Mouse (Mus musculus) myocyte (in vitro differentiated cells): Measurements from ENCODE around the gene Hnrnpf. TPM values are rescaled to one million over a fixed set of nuclear protein-coding genes. Genes with fewer than 3 reads are reported as not detected.

Source experiments
- H3K27me3 ChIP-seq: one replicate; pipeline ENCODE4 v1.6.1; 2011; ENCODE audit not compliant: control insufficient read depth, insufficient read depth, insufficient read length
- H3K36me3 ChIP-seq: one replicate; pipeline ENCODE4 v1.6.1; 2011; ENCODE audit not compliant: control insufficient read depth, insufficient read depth
- H3K4me2 ChIP-seq: one replicate; pipeline ENCODE4 v1.6.1; 2011; ENCODE audit warnings: low read depth, control low read depth
- H3K4me3 ChIP-seq: one replicate; pipeline ENCODE4 v1.5.1; 2011; ENCODE audit warnings: mild to moderate bottlenecking, control low read depth, moderate library complexity
- H3K79me2 ChIP-seq: one replicate; pipeline ENCODE4 v1.6.1; 2011; ENCODE audit not compliant: control insufficient read depth, insufficient read depth
- H3ac ChIP-seq: one replicate; pipeline ENCODE4 v1.6.1; 2011; ENCODE audit not compliant: control insufficient read depth, insufficient read length
- CEBPB ChIP-seq: IDR thresholded peaks from 2 replicates; pipeline ENCODE4 v1.6.1; 2011; ENCODE audit warnings: mild to moderate bottlenecking, moderate library complexity; ENCODE audit not compliant: poor library complexity, insufficient read depth, severe bottlenecking
- E2F4 ChIP-seq: IDR thresholded peaks from one replicate; pipeline ENCODE4 v1.6.1; 2011; ENCODE audit warnings: mild to moderate bottlenecking, control low read depth, moderate library complexity; ENCODE audit not compliant: insufficient read depth
- MAX ChIP-seq: IDR thresholded peaks from one replicate; pipeline ENCODE4 v1.6.1; 2011; ENCODE audit warnings: low read depth, mild to moderate bottlenecking, control low read depth
- MYOD1 ChIP-seq, 3 experiments: IDR thresholded peaks; one replicate each; pipeline ENCODE4 v1.6.1; 2011; ENCODE audit warnings: control low read depth in 2 of 3, low read depth in 2 of 3, mild to moderate bottlenecking in 2 of 3, moderate library complexity in 1 of 3; ENCODE audit not compliant: insufficient read length in 2 of 3, control insufficient read depth in 1 of 3
- MYOG ChIP-seq, 3 experiments: IDR thresholded peaks; one replicate each; pipeline ENCODE4 v1.6.1; 2011; ENCODE audit warnings: control low read depth in 2 of 3, low read depth in 2 of 3, mild to moderate bottlenecking in 2 of 3; ENCODE audit not compliant: insufficient read length in 2 of 3, control insufficient read depth in 1 of 3, insufficient read depth in 1 of 3
- POLR2A ChIP-seq: IDR thresholded peaks from one replicate; pipeline ENCODE4 v1.6.1; 2011; ENCODE audit warnings: low read depth, mild to moderate bottlenecking, control low read depth, moderate library complexity; ENCODE audit not compliant: insufficient read length
- POLR2AphosphoS2 ChIP-seq: IDR thresholded peaks from one replicate; pipeline ENCODE4 v1.6.1; 2011; ENCODE audit warnings: low read depth, control low read depth; ENCODE audit not compliant: insufficient read length
- REST ChIP-seq: IDR thresholded peaks from one replicate; pipeline ENCODE4 v1.6.1; 2011; ENCODE audit warnings: mild to moderate bottlenecking, control low read depth, moderate library complexity; ENCODE audit not compliant: insufficient read depth, insufficient read length
- SRF ChIP-seq: IDR thresholded peaks from one replicate; pipeline ENCODE4 v1.6.1; 2011; ENCODE audit warnings: low read depth; ENCODE audit not compliant: control insufficient read depth, insufficient read length
- TCF12 ChIP-seq: IDR thresholded peaks from one replicate; pipeline ENCODE4 v1.6.1; 2011; ENCODE audit warnings: mild to moderate bottlenecking, control low read depth; ENCODE audit not compliant: poor library complexity, insufficient read depth, severe bottlenecking
- TCF3 ChIP-seq: IDR thresholded peaks from one replicate; pipeline ENCODE4 v1.6.1; 2011; ENCODE audit warnings: low read depth, control low read depth; ENCODE audit not compliant: insufficient read length
- USF1 ChIP-seq: IDR thresholded peaks from one replicate; pipeline ENCODE4 v1.6.1; 2011; ENCODE audit warnings: low read depth, mild to moderate bottlenecking, control low read depth, moderate library complexity
- polyA plus RNA-seq: library from polyadenylated mRNA; unstranded; fragments of >200 nt; fragmentation: generic; extraction: Trizol; gene quantifications from one replicate; pipeline ENCODE4 v1.2.1, GENCODE M21; 2012; ENCODE audit warnings: missing spikeins

The Hnrnpf gene
- polyA plus RNA-seq, 1 experiment: 186 TPM

- Histone ChIP-seq H3ac (no peak overlapping the region), H3K4me2 (peak overlapping the region; percentile 91), H3K27me3 (no peaks in the 10 kb centered on the region), H3K36me3 (peaks cover 25% of the 10 kb centered on the region), H3K79me2 (peaks cover 100% of the 10 kb centered on the region), H3K4me3 (peak overlapping the region; percentile 74)
- TF ChIP-seq MAX: no peak
- no peak for TF ChIP-seq USF1
- no peak for TF ChIP-seq POLR2AphosphoS2
- TF ChIP-seq SRF: no peak
- TF ChIP-seq REST: no peak
- TF ChIP-seq MYOD1 (IDR thresholded peaks at IDR 0.05; ENCODE audit: control insufficient read depth in 1 of 3, insufficient read length in 2 of 3, low read depth in 2 of 3): no peak
- TF ChIP-seq TCF3: no peak
- no peak for TF ChIP-seq CEBPB
- no peak for TF ChIP-seq POLR2A
- no peak for TF ChIP-seq MYOG (IDR thresholded peaks at IDR 0.05; ENCODE audit: control insufficient read depth in 1 of 3, insufficient read depth in 1 of 3, insufficient read length in 2 of 3, low read depth in 2 of 3)
- TF ChIP-seq TCF12: no peak
- no peak for TF ChIP-seq E2F4
Observed at GRCm38 (mm10) chr6:117918043-117918442, 17.9 kb downstream of the Hnrnpf start.

GRCm38 (mm10) chr6:117920659-117921640, 20.8 kb downstream of the Hnrnpf start:
- TF ChIP-seq MYOG (IDR thresholded peaks at IDR 0.05; ENCODE audit: control insufficient read depth in 1 of 3, insufficient read depth in 1 of 3, insufficient read length in 2 of 3, low read depth in 2 of 3) (no peak), MYOD1 (IDR thresholded peaks at IDR 0.05; ENCODE audit: control insufficient read depth in 1 of 3, insufficient read length in 2 of 3, low read depth in 2 of 3) (no peak)
- H3K27me3 ChIP-seq: no peaks in the 10 kb centered on the region
- no peak overlapping the region for H3ac ChIP-seq
- no peak overlapping the region for H3K4me3 ChIP-seq
- H3K4me2 ChIP-seq: no peak overlapping the region
- peaks cover 30% of the 10 kb centered on the region for H3K36me3 ChIP-seq
- H3K79me2 ChIP-seq: peaks cover 74% of the 10 kb centered on the region

- no peaks in the 10 kb centered on the region for H3K27me3 ChIP-seq
- peaks cover 39% of the 10 kb centered on the region for H3K36me3 ChIP-seq
- H3ac ChIP-seq: no peak overlapping the region
- no peak overlapping the region for H3K4me3 ChIP-seq
- TF ChIP-seq REST (no peak), USF1 (no peak)
- H3K79me2 ChIP-seq: peaks cover 63% of the 10 kb centered on the region
- no peak overlapping the region for H3K4me2 ChIP-seq
Observed at GRCm38 (mm10) chr6:117922041-117922440, 21.9 kb downstream of the Hnrnpf start.

GRCm38 (mm10) chr6:117926871-117927491, 26.9 kb downstream of the Hnrnpf start:
- peaks cover 47% of the 10 kb centered on the region for H3K36me3 ChIP-seq
- H3ac ChIP-seq: no peak overlapping the region
- no peak for TF ChIP-seq TCF3
- no peak for TF ChIP-seq REST
- no peak for TF ChIP-seq SRF
- no peak for TF ChIP-seq POLR2AphosphoS2
- TF ChIP-seq E2F4: no peak
- TF ChIP-seq POLR2A: no peak
- no peak for TF ChIP-seq MYOD1 (IDR thresholded peaks at IDR 0.05; ENCODE audit: control insufficient read depth in 1 of 3, insufficient read length in 2 of 3, low read depth in 2 of 3)
- TF ChIP-seq MYOG (IDR thresholded peaks at IDR 0.05; ENCODE audit: control insufficient read depth in 1 of 3, insufficient read depth in 1 of 3, insufficient read length in 2 of 3, low read depth in 2 of 3): no peak
- no peak for TF ChIP-seq TCF12
- TF ChIP-seq USF1: no peak
- no peak for TF ChIP-seq CEBPB
- no peak for TF ChIP-seq MAX

GRCm38 (mm10) chr6:117927955-117928354, 27.8 kb downstream of the Hnrnpf start:
- TF ChIP-seq MYOG (IDR thresholded peaks at IDR 0.05; ENCODE audit: control insufficient read depth in 1 of 3, insufficient read depth in 1 of 3, insufficient read length in 2 of 3, low read depth in 2 of 3) (no peak), MAX (no peak), REST (no peak), USF1 (no peak), TCF3 (no peak), POLR2AphosphoS2 (no peak), SRF (no peak), POLR2A (no peak), TCF12 (no peak), E2F4 (no peak), MYOD1 (IDR thresholded peaks at IDR 0.05; ENCODE audit: control insufficient read depth in 1 of 3, insufficient read length in 2 of 3, low read depth in 2 of 3) (no peak), CEBPB (no peak)
- no peak overlapping the region for H3K4me2 ChIP-seq
- H3K79me2 ChIP-seq: peaks cover 4% of the 10 kb centered on the region
- no peaks in the 10 kb centered on the region for H3K27me3 ChIP-seq
- no peak overlapping the region for H3K4me3 ChIP-seq
- peaks cover 39% of the 10 kb centered on the region for H3K36me3 ChIP-seq
- H3ac ChIP-seq: no peak overlapping the region

More at GRCm38 (mm10) chr6:117926871-117927491, 26.9 kb downstream of the Hnrnpf start:
- H3K4me3 ChIP-seq: no peak overlapping the region
- no peaks in the 10 kb centered on the region for H3K27me3 ChIP-seq
- no peak overlapping the region for H3K4me2 ChIP-seq
- H3K79me2 ChIP-seq: peaks cover 14% of the 10 kb centered on the region
